Mouse (Mus musculus) ES-CJ7 (cell line): ENCODE results near the gene Pgm3.

Experiments used
- DNase-seq: peaks from one replicate; pipeline ENCODE4 v3.0.0; 2011; ENCODE audit warnings: low read depth, low spot score

Gene Pgm3

GRCm38 (mm10) chr9:86570261-86570890 is 1.3 kb downstream of the Pgm3 start:
- no peak for DNase-seq

- DNase-seq: no peak
These were observed 2.2 kb downstream of the Pgm3 start for GRCm38 (mm10) chr9:86569314-86569910.

GRCm38 (mm10) chr9:86560543-86560942 is 11.1 kb downstream of the Pgm3 start:
- DNase-seq: no peak

- no peak for DNase-seq
These were observed 17.0 kb downstream of the Pgm3 start for GRCm38 (mm10) chr9:86554641-86555040.

GRCm38 (mm10) chr9:86553886-86554285 is 17.8 kb downstream of the Pgm3 start:
- no peak for DNase-seq

GRCm38 (mm10) chr9:86550717-86551116 is 20.9 kb downstream of the Pgm3 start:
- no peak for DNase-seq

- no peak for DNase-seq
These were observed 21.9 kb downstream of the Pgm3 start for GRCm38 (mm10) chr9:86549637-86550162.

- no peak for DNase-seq
These were observed 27.1 kb downstream of the Pgm3 start for GRCm38 (mm10) chr9:86544559-86544958.

GRCm38 (mm10) chr9:86543451-86543850 is 28.2 kb downstream of the Pgm3 start:
- no peak for DNase-seq

- DNase-seq: no peak
These were observed 37.6 kb downstream of the Pgm3 start for GRCm38 (mm10) chr9:86534071-86534470.

- DNase-seq: no peak
These were observed 46.0 kb downstream of the Pgm3 start for GRCm38 (mm10) chr9:86525600-86525999.

GRCm38 (mm10) chr9:86522335-86522734 is 49.3 kb downstream of the Pgm3 start:
- no peak for DNase-seq

- no peak for DNase-seq
These were observed 56.8 kb downstream of the Pgm3 start for GRCm38 (mm10) chr9:86514798-86515197.

- no peak for DNase-seq
These were observed 57.3 kb downstream of the Pgm3 start for GRCm38 (mm10) chr9:86514390-86514789.

GRCm38 (mm10) chr9:86513733-86514132 is 57.9 kb downstream of the Pgm3 start:
- DNase-seq: no peak

- DNase-seq: no peak
These were observed 64.2 kb downstream of the Pgm3 start for GRCm38 (mm10) chr9:86507437-86507836.
